In the genomic region with DNA sequence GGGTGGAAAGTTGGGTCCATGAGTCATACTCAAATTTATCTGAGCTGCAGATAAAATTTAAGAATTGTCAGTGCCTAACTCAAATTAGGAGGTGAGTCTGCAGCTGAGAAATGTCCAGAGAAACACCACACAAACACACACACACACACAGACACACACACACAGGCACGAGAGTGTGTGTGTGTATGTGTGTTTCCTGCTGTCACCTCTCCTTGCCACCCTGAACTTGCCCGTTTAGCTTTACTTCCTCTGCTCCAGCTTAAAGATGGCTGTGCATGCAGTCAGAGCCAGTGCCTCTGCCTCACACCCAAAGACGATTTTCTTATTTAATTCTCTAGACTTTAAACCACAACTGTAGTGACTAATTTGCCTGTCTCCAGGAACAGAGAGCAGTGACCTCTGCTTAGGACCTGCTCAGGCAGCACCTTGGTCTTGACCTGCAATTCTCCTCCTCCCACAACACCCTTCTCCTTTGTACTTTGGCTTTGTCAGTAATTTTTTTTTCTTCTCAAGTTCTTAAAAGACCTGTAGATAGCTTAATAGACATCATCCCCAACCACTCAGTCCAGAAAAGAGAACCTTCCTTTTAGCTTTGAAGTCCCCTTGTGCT, we compare ENCODE assay signal across 22 mouse cellular contexts.
DNase-seq lines count a peak whose midpoint lies in the region; ATAC-seq lines count a peak whose summit lies in the region.
"Had no signal": no experiment of that assay in that cellular context is flagged by ENCODE, and none has a peak within 500 bp of the region (broad histone marks: within the 10 kb centered on the region; RNA-seq: fewer than 3 reads in every experiment).

No protein-coding gene starts in this region.

- no peak overlapping the region for H3K27ac ChIP-seq in hindbrain, embryonic 11.5 days (ENCODE audit: low read depth, low read length)
- H3K27ac ChIP-seq: embryonic facial prominence, embryonic 15.5 days; forebrain, embryonic 10.5 days; heart, embryonic 10.5 days; hindbrain, embryonic 14.5 days had no signal

- peak; percentile 37 to 58 for DNase-seq in kidney, adult 8-10 months
- DNase-seq in kidney, adult 18-20 months = no peak
- DNase-seq in 416B (ENCODE audit: low read depth) = peak; percentile 14
- DNase-seq in hindbrain, embryonic 11.5 days (ENCODE audit: low spot score) = no peak
- DNase-seq: adrenal gland, adult 8-10 months; adrenal gland, postnatal 36 days; cerebellum, adult 2 months; cerebellum, postnatal 10 days; embryo, embryonic 11 days; gastrocnemius, postnatal 36 days; heart, adult 18-20 months; heart, postnatal 10 days; heart, postnatal 4 days had no signal

- no peak overlapping the region for H3K4me2 ChIP-seq in hindbrain, embryonic 11.5 days (replicated peaks; ENCODE audit: low read depth, low read length)
- H3K4me2 ChIP-seq: embryonic facial prominence, embryonic 15.5 days; hindbrain, embryonic 14.5 days had no signal

- no peaks in the 10 kb centered on the region for H3K36me3 ChIP-seq in hindbrain, embryonic 11.5 days (ENCODE audit: control insufficient read depth, insufficient read depth, low read length)
- H3K36me3 ChIP-seq: embryonic facial prominence, embryonic 15.5 days; forebrain, embryonic 10.5 days; G1E; heart, embryonic 10.5 days had no signal

- no peak overlapping the region for H3K9ac ChIP-seq in hindbrain, embryonic 11.5 days (ENCODE audit: low read depth, low read length)
- H3K9ac ChIP-seq: embryonic facial prominence, embryonic 15.5 days; hindbrain, embryonic 14.5 days had no signal

- H3K27me3 ChIP-seq in hindbrain, embryonic 11.5 days (ENCODE audit: control insufficient read depth, insufficient read depth, low read length) = no peaks in the 10 kb centered on the region
- H3K27me3 ChIP-seq: embryonic facial prominence, embryonic 15.5 days had no signal

- H3K9me3 ChIP-seq in hindbrain, embryonic 11.5 days (ENCODE audit: control insufficient read depth, low read length) = no peaks in the 10 kb centered on the region
- H3K9me3 ChIP-seq: embryonic facial prominence, embryonic 15.5 days; forebrain, embryonic 10.5 days; G1E; heart, embryonic 10.5 days had no signal

- peak; percentile 62 for ATAC-seq in common myeloid progenitor, adult 5-6 weeks (replicated peaks; ENCODE audit: low read depth, poor library complexity, severe bottlenecking)
- ATAC-seq in megakaryocyte progenitor cell, adult 5-6 weeks (replicated peaks; ENCODE audit: poor library complexity) = peak; percentile 54
- ATAC-seq in hindbrain, embryonic 11.5 days (ENCODE audit: low FRiP score) = no peak
- ATAC-seq: forebrain, embryonic 14.5 days had no signal

- no peaks in the 10 kb centered on the region for H3K4me1 ChIP-seq in hindbrain, embryonic 11.5 days (replicated peaks; ENCODE audit: control insufficient read depth, insufficient read depth, low read length)
- H3K4me1 ChIP-seq: embryonic facial prominence, embryonic 15.5 days; forebrain, embryonic 10.5 days; heart, embryonic 10.5 days had no signal

- WGBS in hindbrain, embryonic 11.5 days = 59% methylated on average over 3 of the region's 3 CpGs

- no peak overlapping the region for H3K4me3 ChIP-seq in hindbrain, embryonic 11.5 days (ENCODE audit: low read depth, low read length)
- H3K4me3 ChIP-seq: embryonic facial prominence, embryonic 15.5 days; erythroblast, embryonic 14.5 days; forebrain, embryonic 10.5 days; heart, embryonic 10.5 days had no signal

Comparison
In these comparisons a context has a peak if more than half of its experiments do, and no peak if none do; other contexts are left out.
1. DNase-seq: peak in kidney, adult 8-10 months (2 of 2) and 416B (single experiment); none in kidney, adult 18-20 months (single experiment) and hindbrain, embryonic 11.5 days (single experiment).